Mouse (Mus musculus) lung, embryonic 14.5 days (tissue): ENCODE measurements at regions not wholly inside any gene's neighbourhood (a gene's known extent, or its start where the extent isn't known, plus 50 kb on each side); places are given as distances from the start of the nearest gene placed in this dataset.
A peak's percentile ranks its signal among the peaks of the same experiment; 100 is the strongest.

Source experiments
- ATAC-seq: fragments of 200-750 bp; cut with Nextera tagmentation; 2 replicates; pipeline ENCODE4 v1.8.0; 2017; ENCODE audit warnings: mild to moderate bottlenecking, moderate TSS enrichment, moderate library complexity; ENCODE audit not compliant: insufficient read depth
- DNase-seq: peaks from one replicate; pipeline ENCODE4 v3.0.0-alpha.2; 2015
- H3K27ac ChIP-seq: fragments of 300-500 bp; sonication (generic); 2 replicates; pipeline ENCODE4 v1.5.1; 2014; ENCODE audit warnings: low read depth, mild to moderate bottlenecking, moderate library complexity
- H3K27me3 ChIP-seq: fragments of 300-500 bp; sonication (generic); 2 replicates; pipeline ENCODE4 v1.6.1; 2014; ENCODE audit warnings: low read length, control low read depth; ENCODE audit not compliant: insufficient read depth
- H3K36me3 ChIP-seq: fragments of 300-500 bp; sonication (generic); 2 replicates; pipeline ENCODE4 v1.6.1; 2014; ENCODE audit warnings: control low read depth; ENCODE audit not compliant: insufficient read depth
- H3K4me1 ChIP-seq: fragments of 300-500 bp; sonication (generic); 2 replicates; pipeline ENCODE4 v1.6.1; 2014; ENCODE audit warnings: antibody characterized with exemption, control low read depth; ENCODE audit not compliant: insufficient read depth
- H3K4me2 ChIP-seq: fragments of 300-500 bp; sonication (generic); 2 replicates; pipeline ENCODE4 v1.6.1; 2014; ENCODE audit warnings: mild to moderate bottlenecking
- H3K4me3 ChIP-seq: fragments of 300-500 bp; sonication (generic); 2 replicates; pipeline ENCODE4 v1.5.1; 2014; ENCODE audit warnings: low read depth, low read length
- H3K9ac ChIP-seq: fragments of 300-500 bp; sonication (generic); 2 replicates; pipeline ENCODE4 v1.6.1; 2014
- H3K9me3 ChIP-seq: fragments of 300-500 bp; sonication (generic); 2 replicates; pipeline ENCODE4 v1.6.1; 2016; ENCODE audit warnings: low read depth, low read length, control low read depth
- CTCF ChIP-seq: IDR thresholded peaks from 2 replicates; pipeline ENCODE4 v1.5.1; 2016; ENCODE audit warnings: antibody characterized with exemption, low read depth
- WGBS: fragments of 180-500 bp; shearing (Covaris S2); extraction: QIAGEN DNeasy Blood & Tissue Kit; methylation state at CpG from one replicate; pipeline ENCODE4 v1.1.7; 2014; 5-methylcytosine and 5-hydroxymethylcytosine counted together

- ATAC-seq (no peak), DNase-seq (no peak)
- 72% methylated on average over 10 of the region's 10 CpGs for WGBS
- TF ChIP-seq CTCF: no peak
- Histone ChIP-seq H3K27me3 (no peaks in the 10 kb centered on the region), H3K4me2 (no peak overlapping the region), H3K36me3 (no peaks in the 10 kb centered on the region), H3K4me1 (no peaks in the 10 kb centered on the region), H3K4me3 (no peak overlapping the region), H3K27ac (no peak overlapping the region), H3K9me3 (no peaks in the 10 kb centered on the region), H3K9ac (no peak overlapping the region)
These were observed 126.3 kb downstream of the Nr4a2 start for GRCm38 (mm10) chr2:56997500-56997899.

GRCm38 (mm10) chr2:56992851-56993250 lies 131.0 kb downstream of the Nr4a2 start:
- Histone ChIP-seq H3K4me2 (no peak overlapping the region), H3K4me3 (no peak overlapping the region), H3K9ac (no peak overlapping the region), H3K4me1 (no peaks in the 10 kb centered on the region), H3K9me3 (no peaks in the 10 kb centered on the region), H3K27ac (no peak overlapping the region), H3K27me3 (no peaks in the 10 kb centered on the region), H3K36me3 (no peaks in the 10 kb centered on the region)
- no peak for TF ChIP-seq CTCF
- WGBS: 68% methylated on average over 5 of the region's 5 CpGs
- DNase-seq (no peak), ATAC-seq (no peak)

GRCm38 (mm10) chr2:56991821-56992220 lies 132.0 kb downstream of the Nr4a2 start:
- DNase-seq (no peak), ATAC-seq (no peak)
- Histone ChIP-seq H3K27me3 (no peaks in the 10 kb centered on the region), H3K4me1 (no peaks in the 10 kb centered on the region), H3K4me2 (no peak overlapping the region), H3K9ac (no peak overlapping the region), H3K9me3 (no peaks in the 10 kb centered on the region), H3K27ac (no peak overlapping the region), H3K4me3 (no peak overlapping the region), H3K36me3 (no peaks in the 10 kb centered on the region)
- WGBS: 77% methylated on average over 3 of the region's 3 CpGs
- TF ChIP-seq CTCF: no peak

- 68% methylated on average over 9 of the region's 9 CpGs for WGBS
These were observed 133.0 kb downstream of the Nr4a2 start for GRCm38 (mm10) chr2:56990768-56991167.

GRCm38 (mm10) chr2:56983167-56983566 lies 140.6 kb downstream of the Nr4a2 start:
- Histone ChIP-seq H3K27me3 (no peaks in the 10 kb centered on the region), H3K4me3 (no peak overlapping the region), H3K9me3 (no peaks in the 10 kb centered on the region), H3K9ac (no peak overlapping the region), H3K36me3 (no peaks in the 10 kb centered on the region), H3K4me2 (no peak overlapping the region), H3K4me1 (no peaks in the 10 kb centered on the region), H3K27ac (no peak overlapping the region)
- TF ChIP-seq CTCF: no peak
- ATAC-seq: peak; percentile 86
- 51% methylated on average over 4 of the region's 4 CpGs for WGBS
- DNase-seq: peak; percentile 58

More at GRCm38 (mm10) chr2:56990768-56991167, 133.0 kb downstream of the Nr4a2 start:
- no peaks in the 10 kb centered on the region for H3K4me1 ChIP-seq
- H3K9me3 ChIP-seq: no peaks in the 10 kb centered on the region
- H3K9ac ChIP-seq: no peak overlapping the region
- no peak for TF ChIP-seq CTCF
- no peaks in the 10 kb centered on the region for H3K36me3 ChIP-seq
- no peak overlapping the region for H3K27ac ChIP-seq
- H3K4me2 ChIP-seq: no peak overlapping the region
- DNase-seq: no peak
- H3K4me3 ChIP-seq: no peak overlapping the region
- H3K27me3 ChIP-seq: no peaks in the 10 kb centered on the region
- ATAC-seq: no peak

- Histone ChIP-seq H3K27me3 (no peaks in the 10 kb centered on the region), H3K36me3 (no peaks in the 10 kb centered on the region), H3K4me3 (no peak overlapping the region), H3K27ac (no peak overlapping the region), H3K4me1 (no peaks in the 10 kb centered on the region), H3K9me3 (no peaks in the 10 kb centered on the region), H3K4me2 (no peak overlapping the region), H3K9ac (no peak overlapping the region)
- ATAC-seq (no peak), DNase-seq (no peak)
- no peak for TF ChIP-seq CTCF
These were observed 143.2 kb downstream of the Nr4a2 start for GRCm38 (mm10) chr2:56980601-56981000.

GRCm38 (mm10) chr2:56975680-56976079 lies 148.1 kb downstream of the Nr4a2 start:
- ATAC-seq (no peak), DNase-seq (no peak)
- H3K27me3 ChIP-seq: no peaks in the 10 kb centered on the region
- WGBS: 74% methylated on average over 1 of the region's 1 CpGs
- no peaks in the 10 kb centered on the region for H3K4me1 ChIP-seq
- H3K9ac ChIP-seq: no peak overlapping the region
- no peak for TF ChIP-seq CTCF
- H3K27ac ChIP-seq: no peak overlapping the region
- no peaks in the 10 kb centered on the region for H3K9me3 ChIP-seq
- H3K4me3 ChIP-seq: no peak overlapping the region
- H3K4me2 ChIP-seq: no peak overlapping the region
- H3K36me3 ChIP-seq: no peaks in the 10 kb centered on the region
